Mouse (Mus musculus) hindbrain, embryonic 13.5 days (tissue): ENCODE data around the gene Cd209b. TPM values are rescaled to one million over a fixed set of nuclear protein-coding genes. Genes with fewer than 3 reads are reported as not detected.

Experiments
- ATAC-seq: fragments of 200-750 bp; cut with Nextera tagmentation; 2 replicates; pipeline ENCODE4 v1.8.0; 2017; ENCODE audit warnings: moderate TSS enrichment; ENCODE audit not compliant: low FRiP score
- H3K27ac ChIP-seq: fragments of 300-500 bp; sonication (generic); 2 replicates; pipeline ENCODE4 v1.5.1; 2015; ENCODE audit warnings: inconsistent platforms, mild to moderate bottlenecking, moderate library complexity
- H3K27me3 ChIP-seq: fragments of 300-500 bp; sonication (generic); 2 replicates; pipeline ENCODE4 v1.6.1; 2015; ENCODE audit warnings: mild to moderate bottlenecking, inconsistent platforms
- H3K36me3 ChIP-seq: fragments of 300-500 bp; sonication (generic); 2 replicates; pipeline ENCODE4 v1.6.1; 2015; ENCODE audit warnings: mild to moderate bottlenecking, inconsistent platforms
- H3K4me1 ChIP-seq: fragments of 300-500 bp; sonication (generic); replicated peaks from 2 replicates; pipeline ENCODE4 v1.6.1; 2015; ENCODE audit warnings: inconsistent platforms
- H3K4me2 ChIP-seq: fragments of 300-500 bp; sonication (generic); 2 replicates; pipeline ENCODE4 v1.6.1; 2015; ENCODE audit warnings: inconsistent platforms, mild to moderate bottlenecking, moderate library complexity
- H3K4me3 ChIP-seq: fragments of 300-500 bp; sonication (generic); 2 replicates; pipeline ENCODE4 v1.5.1; 2015; ENCODE audit warnings: mild to moderate bottlenecking, inconsistent platforms
- H3K9ac ChIP-seq: fragments of 300-500 bp; sonication (generic); 2 replicates; pipeline ENCODE4 v1.6.1; 2015; ENCODE audit warnings: mild to moderate bottlenecking, inconsistent platforms
- H3K9me3 ChIP-seq: fragments of 300-500 bp; sonication (generic); 2 replicates; pipeline ENCODE4 v1.6.1; 2016; ENCODE audit warnings: inconsistent platforms
- WGBS: fragments of 180-500 bp; shearing (Covaris S2); methylation state at CpG from one replicate; pipeline ENCODE4 v1.1.7; 2015; 5-methylcytosine and 5-hydroxymethylcytosine counted together
- polyA plus RNA-seq: library from polyadenylated mRNA; unstranded; fragments of >200 nt; fragmentation: Nextera tagmentation; extraction: Ambion mirVana; gene quantifications from 2 replicates; pipeline ENCODE4 v1.2.1, GENCODE M21; 2015

The Cd209b gene
- not detected in 2 replicates for polyA plus RNA-seq

DNA sequence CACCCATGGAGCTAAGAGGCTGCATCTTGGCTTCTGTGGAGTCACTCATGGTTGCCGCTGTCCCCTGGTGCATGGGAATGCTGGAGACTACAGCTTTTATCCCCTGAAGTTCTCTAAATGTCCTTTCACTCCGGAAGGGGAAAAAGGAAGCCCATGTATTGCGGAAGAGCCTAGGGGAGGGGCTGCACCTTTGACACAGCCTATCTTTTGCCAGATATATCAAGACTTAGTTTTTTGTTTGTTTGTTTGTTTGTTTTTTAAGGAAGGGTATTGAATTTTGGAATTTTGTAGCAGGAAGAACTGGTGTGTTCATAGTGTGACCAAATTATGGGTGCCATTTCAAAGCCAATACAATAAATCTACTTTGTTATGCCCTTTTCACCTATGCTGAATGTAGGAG lies at the start of gene Cd209b:
Cd209b (minus strand) TSS at position 101 of the 400 bp plus-strand sequence.
- no peaks in the 10 kb centered on the region for H3K4me1 ChIP-seq
- H3K9me3 ChIP-seq = peaks cover 27% of the 10 kb centered on the region
- 92% methylated on average over 3 of the region's 3 CpGs for WGBS
- H3K27ac ChIP-seq = no peak within 1 kb of the TSS
- H3K4me2 ChIP-seq = no peak within 1 kb of the TSS
- ATAC-seq = no peak
- H3K27me3 ChIP-seq = no peaks in the 10 kb centered on the region
- no peak within 1 kb of the TSS for H3K4me3 ChIP-seq
- H3K9ac ChIP-seq = no peak within 1 kb of the TSS
- H3K36me3 ChIP-seq = no peaks in the 10 kb centered on the region

DNA sequence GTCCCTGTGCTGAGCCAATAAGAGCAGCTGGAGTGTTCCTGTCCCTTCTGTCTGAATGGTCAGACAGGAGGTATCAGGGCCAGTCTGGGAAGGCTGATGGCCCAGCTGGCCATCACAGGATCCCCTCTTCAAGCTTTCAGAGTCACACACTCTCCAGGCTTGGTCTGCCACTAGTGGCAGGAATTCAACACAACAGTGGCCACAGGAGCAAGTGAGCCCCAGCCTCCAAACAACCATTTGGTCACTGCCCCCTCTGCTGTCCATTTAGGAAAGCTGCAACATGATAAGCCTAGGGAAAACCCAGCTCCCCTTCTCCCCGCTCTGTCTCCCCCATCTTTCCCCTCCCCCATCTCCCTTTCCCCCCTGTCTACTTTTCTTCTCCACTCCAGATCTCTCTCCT lies 29.4 kb upstream of the Cd209b start:
- 64% methylated on average over 1 of the region's 1 CpGs for WGBS
- H3K36me3 ChIP-seq = no peaks in the 10 kb centered on the region

DNA sequence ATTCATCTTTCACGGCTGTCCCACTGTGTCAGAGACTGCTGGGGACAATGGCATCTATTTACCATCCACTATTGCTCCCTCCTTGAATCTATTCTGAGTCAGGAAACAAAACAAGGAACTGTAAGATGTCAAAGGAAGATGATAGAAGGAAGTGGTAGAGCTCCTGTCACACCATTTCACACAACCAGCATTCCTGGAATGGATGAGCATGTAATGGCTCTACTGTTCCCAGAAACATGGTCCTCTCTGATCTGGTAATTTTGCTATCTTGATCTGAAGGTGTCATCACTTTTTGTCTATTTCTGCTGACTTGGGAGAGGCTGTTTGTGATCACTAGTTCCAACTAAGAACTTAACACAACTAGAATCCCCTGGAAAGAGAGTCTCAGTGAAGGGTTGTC lies 28.0 kb upstream of the Cd209b start, which contains the start of gene Cd209c:
Cd209c (minus strand) TSS at position 101 of the 400 bp plus-strand sequence.
- no peak within 1 kb of the TSS for H3K9ac ChIP-seq
- WGBS = 81% methylated on average over 1 of the region's 1 CpGs
- no peak for ATAC-seq

More for the DNA sequence above, 29.4 kb upstream of the Cd209b start:
- Histone ChIP-seq H3K4me1 (no peaks in the 10 kb centered on the region), H3K27ac (no peak overlapping the region), H3K4me2 (no peak overlapping the region), H3K9me3 (peaks cover 22% of the 10 kb centered on the region), H3K9ac (no peak overlapping the region), H3K4me3 (no peak overlapping the region), H3K27me3 (no peaks in the 10 kb centered on the region)
- ATAC-seq = no peak

DNA sequence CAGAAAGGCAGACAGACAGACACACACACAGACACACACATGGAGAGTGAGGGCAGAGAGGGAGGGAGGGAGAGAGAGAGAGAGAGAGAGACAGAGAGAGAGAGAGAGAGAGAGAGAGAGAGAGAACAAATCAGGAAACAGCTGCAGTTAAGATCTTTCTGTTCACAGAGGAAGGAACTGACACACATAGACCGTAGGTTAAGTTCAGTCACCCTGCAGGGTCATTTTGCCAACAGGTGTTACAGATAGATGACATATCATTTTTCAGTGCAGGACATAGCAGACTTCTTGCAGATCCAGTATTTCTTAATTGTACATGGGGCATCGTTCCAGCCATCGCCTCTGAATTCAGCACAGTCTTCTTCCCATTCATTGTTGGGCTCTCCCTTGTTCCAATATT lies 13.4 kb upstream of the Cd209b start:
- peaks cover 42% of the 10 kb centered on the region for H3K9me3 ChIP-seq
- no peak overlapping the region for H3K4me2 ChIP-seq
- no peak for ATAC-seq
- H3K27ac ChIP-seq = no peak overlapping the region
- H3K36me3 ChIP-seq = no peaks in the 10 kb centered on the region
- H3K27me3 ChIP-seq = no peaks in the 10 kb centered on the region
- H3K4me1 ChIP-seq = no peaks in the 10 kb centered on the region
- H3K9ac ChIP-seq = no peak overlapping the region
- WGBS = 92% methylated on average over 3 of the region's 3 CpGs
- no peak overlapping the region for H3K4me3 ChIP-seq

More for the DNA sequence above, 28.0 kb upstream of the Cd209b start, which contains the start of gene Cd209c:
- H3K4me1 ChIP-seq = no peaks in the 10 kb centered on the region
- no peaks in the 10 kb centered on the region for H3K27me3 ChIP-seq
- no peak within 1 kb of the TSS for H3K4me2 ChIP-seq
- peaks cover 22% of the 10 kb centered on the region for H3K9me3 ChIP-seq
- H3K36me3 ChIP-seq = no peaks in the 10 kb centered on the region
- H3K27ac ChIP-seq = no peak within 1 kb of the TSS
- H3K4me3 ChIP-seq = no peak within 1 kb of the TSS

- H3K9me3 ChIP-seq = peaks cover 30% of the 10 kb centered on the region; the same call in 1 of the 2 replicates
- no peak within 1 kb of the TSS for H3K4me3 ChIP-seq
- 82% methylated on average over 4 of the region's 4 CpGs for WGBS
These were observed 48.2 kb downstream of the Cd209b start, which contains the start of gene Cd209d for GRCm38 (mm10) chr8:3878455-3878854. Cd209d (minus strand) TSS chr8:3878555.

DNA sequence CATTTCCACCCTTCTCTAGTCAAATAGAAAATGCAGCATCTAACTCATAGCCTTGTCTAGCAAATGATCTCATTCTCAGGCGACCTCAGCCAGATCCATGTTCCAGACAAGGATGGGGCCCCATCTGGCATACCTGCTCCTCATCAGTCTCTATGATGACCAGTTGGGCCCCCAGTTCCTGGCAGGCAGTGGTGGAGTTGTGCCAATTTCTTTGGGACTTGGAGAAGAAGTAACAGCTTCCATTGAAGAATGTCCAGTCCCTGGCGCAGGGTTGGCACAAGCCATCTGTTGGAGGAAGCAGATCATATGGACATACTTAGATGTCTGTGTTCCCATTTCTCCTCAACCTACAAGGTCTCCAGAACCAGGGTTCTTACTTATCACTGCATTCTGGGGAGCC lies 50.5 kb downstream of the Cd209b start:
- no peaks in the 10 kb centered on the region for H3K36me3 ChIP-seq
- ATAC-seq = no peak
- H3K27ac ChIP-seq = no peak overlapping the region
- no peaks in the 10 kb centered on the region for H3K27me3 ChIP-seq
- no peak overlapping the region for H3K4me3 ChIP-seq
- WGBS = 92% methylated on average over 2 of the region's 2 CpGs
- H3K4me1 ChIP-seq = no peaks in the 10 kb centered on the region
- peaks cover 45% of the 10 kb centered on the region for H3K9me3 ChIP-seq
- H3K9ac ChIP-seq = no peak overlapping the region
- H3K4me2 ChIP-seq = no peak overlapping the region

More at GRCm38 (mm10) chr8:3878455-3878854, 48.2 kb downstream of the Cd209b start, which contains the start of gene Cd209d:
- Histone ChIP-seq H3K27me3 (no peaks in the 10 kb centered on the region), H3K9ac (no peak within 1 kb of the TSS), H3K27ac (no peak within 1 kb of the TSS), H3K4me1 (no peaks in the 10 kb centered on the region), H3K36me3 (no peaks in the 10 kb centered on the region), H3K4me2 (no peak within 1 kb of the TSS)
- no peak for ATAC-seq

Other genes with a start within 250 kb of the Cd209b start
- gene Fcer2a, start 232.7 kb downstream of the Cd209b start, polyA plus RNA-seq = 0.36 and 0.51 TPM in 2 replicates
- gene Clec4g, start 206.2 kb downstream of the Cd209b start, polyA plus RNA-seq = not detected in 2 replicates
- not detected in 2 replicates for gene Cd209a, start 177.9 kb downstream of the Cd209b start, polyA plus RNA-seq
- not detected in 2 replicates for gene Cd209e, start 72.5 kb downstream of the Cd209b start, polyA plus RNA-seq
- gene Cd209d, start 48.3 kb downstream of the Cd209b start, polyA plus RNA-seq = not detected in 2 replicates
- gene Cd209c, start 27.9 kb upstream of the Cd209b start, polyA plus RNA-seq = 0.36 and 0.81 TPM in 2 replicates
- not detected in 2 replicates for gene Cd209f, start 179.0 kb upstream of the Cd209b start, polyA plus RNA-seq
- gene Cd209g, start 207.3 kb upstream of the Cd209b start, polyA plus RNA-seq = not detected in 2 replicates
- gene Evi5l, start 239.7 kb upstream of the Cd209b start, polyA plus RNA-seq = 93.5 and 93.7 TPM in 2 replicates